Mouse (Mus musculus) erythroblast, adult 5-6 weeks (primary cell): ENCODE data around the gene Smtn. TPM values are rescaled to one million over a fixed set of nuclear protein-coding genes. Genes with fewer than 3 reads are reported as not detected.

Experiments used
- ATAC-seq: replicated peaks from 2 replicates; pipeline ENCODE4 v1.8.0; 2016; ENCODE audit warnings: moderate number of reproducible peaks, mild to moderate bottlenecking, moderate TSS enrichment, inconsistent platforms; ENCODE audit not compliant: poor library complexity, low FRiP score, severe bottlenecking
- total RNA-seq, 2 experiments: library from RNA; stranded (forward) in 1 of 2; stranded (reverse) in 1 of 2; fragments of 150-400 nt in 1 of 2; fragments of 200-764, 138-1000 nt in 1 of 2; gene quantifications; 2 replicates each; pipeline versions ENCODE4 v1.2.3 to v1.2.4; 2015 to 2017; ENCODE audit warnings: low replicate concordance in 2 of 2

Gene Smtn
- total RNA-seq, 2 experiments from 2014 or later = 2.7 to 13.6 TPM

DNA sequence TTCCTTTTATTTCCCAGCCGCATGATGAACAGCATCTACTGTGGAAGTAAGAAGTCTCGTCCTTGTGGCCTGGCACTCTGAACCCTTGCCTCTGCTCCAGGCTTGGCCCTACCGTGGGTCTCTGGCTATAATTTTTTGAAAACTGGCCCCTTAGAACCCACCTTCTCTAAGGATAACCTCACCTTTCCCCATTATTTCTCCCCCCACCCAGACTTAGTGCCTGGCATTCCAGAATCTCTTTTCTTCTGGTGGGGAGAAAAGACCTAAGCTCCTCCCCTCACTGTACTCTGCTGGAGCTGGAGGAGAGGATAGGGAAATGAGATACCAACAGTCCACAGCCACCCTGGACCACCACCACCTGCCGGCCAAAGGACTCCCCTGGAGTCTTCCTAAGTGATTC lies 25.2 kb downstream of the Smtn start:
- no peak for ATAC-seq

- ATAC-seq = peak; percentile 78
Observed at GRCm38 (mm10) chr11:3514529-3515054, 25.8 kb downstream of the Smtn start, which contains the start of gene Selenom. TSS of gene Selenom (plus strand) at chr11:3514684.

- no peak for ATAC-seq
Observed at GRCm38 (mm10) chr11:3513291-3513690, 27.1 kb downstream of the Smtn start.

DNA sequence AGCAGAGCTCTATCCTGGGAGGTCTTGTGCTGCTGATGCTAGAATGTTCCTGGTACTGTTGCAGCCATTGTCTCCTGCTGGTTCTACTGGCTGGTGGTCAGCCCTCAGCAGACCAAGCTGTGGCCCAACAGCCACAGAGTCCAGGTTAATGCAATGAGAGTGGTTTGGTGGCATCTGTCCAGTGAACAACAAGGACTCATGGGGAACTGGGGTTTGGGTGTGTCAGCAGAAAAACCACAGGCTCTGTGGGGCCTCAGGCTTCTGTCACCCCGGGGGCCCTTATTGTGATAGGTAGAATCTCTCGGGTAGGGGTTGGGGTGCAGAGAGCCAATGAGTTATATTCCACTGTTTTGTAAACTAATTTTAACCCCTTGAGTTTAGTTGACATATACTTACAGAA lies 30.1 kb downstream of the Smtn start:
- no peak for ATAC-seq

DNA sequence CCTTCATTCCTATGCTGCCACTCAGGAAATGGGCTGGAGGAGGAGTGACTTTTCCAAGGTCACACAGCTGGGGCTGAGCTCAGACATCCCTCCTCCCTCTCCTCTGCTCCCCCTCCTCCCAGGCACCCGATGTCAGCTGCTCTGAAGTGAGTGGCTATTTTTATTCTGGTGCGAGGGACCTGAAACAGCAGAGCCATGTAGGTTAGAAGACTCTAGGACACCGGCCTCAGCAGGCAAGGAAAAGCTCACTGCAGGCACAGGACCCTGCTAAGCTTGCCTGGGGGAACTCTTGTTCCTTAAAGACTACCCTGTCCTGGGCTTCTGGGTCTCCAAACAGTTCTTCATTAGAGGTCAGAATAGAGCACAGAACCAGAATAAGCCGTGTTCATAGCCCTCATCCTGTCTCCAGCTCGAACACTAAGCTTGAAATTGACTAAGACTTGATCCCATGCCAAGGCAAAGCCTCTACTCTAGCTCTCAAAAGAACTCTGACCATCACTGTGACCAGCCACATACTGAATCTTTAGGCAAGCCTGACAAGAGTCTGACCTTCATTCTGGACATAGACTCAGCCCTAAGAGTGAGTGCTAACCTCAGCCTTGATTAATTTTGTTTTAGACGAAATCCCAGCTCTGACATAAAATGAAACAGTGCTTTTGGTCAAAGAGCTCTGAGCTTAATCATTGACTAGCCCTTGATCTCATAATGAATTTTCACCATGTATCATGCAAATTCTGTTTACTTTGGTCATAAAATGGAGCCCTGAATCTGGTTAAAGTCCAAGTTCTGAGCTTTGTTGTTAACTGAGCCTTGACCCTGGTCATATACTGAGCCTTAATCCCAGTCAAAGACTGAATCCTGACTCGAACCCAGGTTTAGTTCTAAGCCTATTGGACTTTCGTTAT lies 31.0 kb downstream of the Smtn start:
- ATAC-seq = no peak

- ATAC-seq = no peak
Observed at GRCm38 (mm10) chr11:3508226-3508625, 32.2 kb downstream of the Smtn start.

- ATAC-seq = no peak
Observed at GRCm38 (mm10) chr11:3503755-3504693, 36.4 kb downstream of the Smtn start.

DNA sequence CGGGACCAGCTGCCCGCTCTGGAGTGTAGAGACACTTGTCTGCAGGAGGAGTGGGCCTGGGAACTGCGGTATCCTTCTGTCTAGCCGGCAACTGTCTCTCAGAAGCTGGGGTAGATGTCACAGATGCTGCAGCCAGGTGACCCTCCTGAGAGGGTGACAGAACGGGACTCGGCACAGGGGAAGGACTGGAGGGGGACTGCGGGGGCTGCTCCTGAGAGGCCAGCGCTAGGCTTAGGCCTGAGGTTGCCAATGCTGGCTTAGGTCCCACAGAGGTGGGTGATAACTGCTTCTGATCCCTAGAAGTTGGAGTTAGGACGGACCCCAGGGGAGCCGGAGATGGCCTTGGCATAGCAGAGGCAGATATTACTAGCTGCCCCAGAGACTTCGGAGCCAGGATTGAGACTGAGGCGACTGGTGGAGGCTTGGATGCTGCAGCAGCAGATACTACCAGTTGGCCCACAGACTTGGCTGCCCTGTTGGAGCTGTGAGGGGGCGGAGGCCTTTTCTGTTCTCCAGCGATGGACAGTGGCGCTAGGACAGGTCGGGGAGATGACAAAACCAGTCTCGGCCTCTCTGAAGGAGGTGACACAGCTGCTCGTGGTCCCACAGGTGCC lies 37.8 kb downstream of the Smtn start:
- no peak for ATAC-seq

GRCm38 (mm10) chr11:3502057-3502456 lies 38.4 kb downstream of the Smtn start:
- ATAC-seq = no peak

DNA sequence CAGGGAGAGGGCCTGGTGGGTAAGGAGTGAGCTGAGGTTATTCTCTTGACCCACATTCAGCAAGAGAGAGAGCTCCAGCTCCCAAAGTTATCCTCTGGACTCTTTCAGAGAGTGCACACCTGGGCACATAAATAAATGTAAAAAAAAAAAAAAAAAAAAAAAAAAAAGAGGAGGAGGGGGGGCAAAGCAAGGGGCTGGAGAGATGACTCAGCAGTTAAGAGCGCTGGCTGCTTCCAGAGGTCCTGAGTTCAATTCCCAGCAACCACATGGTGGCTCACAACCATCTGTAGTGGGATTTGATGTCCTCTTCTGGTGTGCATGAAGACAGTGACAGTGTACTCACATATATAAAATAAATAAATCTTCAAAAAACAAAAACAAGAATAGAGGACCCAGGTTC lies 43.1 kb downstream of the Smtn start:
- no peak for ATAC-seq

GRCm38 (mm10) chr11:3496756-3497155 lies 43.7 kb downstream of the Smtn start:
- no peak for ATAC-seq

- ATAC-seq = no peak
Observed at GRCm38 (mm10) chr11:3495496-3495895, 44.9 kb downstream of the Smtn start.

- ATAC-seq = no peak
Observed at GRCm38 (mm10) chr11:3494857-3495256, 45.6 kb downstream of the Smtn start.

GRCm38 (mm10) chr11:3492748-3493147 lies 47.7 kb downstream of the Smtn start:
- no peak for ATAC-seq

GRCm38 (mm10) chr11:3489036-3489435 lies 51.4 kb downstream of the Smtn start:
- no peak for ATAC-seq

- no peak for ATAC-seq
Observed at GRCm38 (mm10) chr11:3487952-3488570, 52.4 kb downstream of the Smtn start, which contains the start of gene Pla2g3. TSS of gene Pla2g3 (plus strand) at chr11:3488284.

GRCm38 (mm10) chr11:3486349-3486748 lies 54.1 kb downstream of the Smtn start:
- no peak for ATAC-seq

- no peak for ATAC-seq
Observed at GRCm38 (mm10) chr11:3483980-3484642, 56.3 kb downstream of the Smtn start.

DNA sequence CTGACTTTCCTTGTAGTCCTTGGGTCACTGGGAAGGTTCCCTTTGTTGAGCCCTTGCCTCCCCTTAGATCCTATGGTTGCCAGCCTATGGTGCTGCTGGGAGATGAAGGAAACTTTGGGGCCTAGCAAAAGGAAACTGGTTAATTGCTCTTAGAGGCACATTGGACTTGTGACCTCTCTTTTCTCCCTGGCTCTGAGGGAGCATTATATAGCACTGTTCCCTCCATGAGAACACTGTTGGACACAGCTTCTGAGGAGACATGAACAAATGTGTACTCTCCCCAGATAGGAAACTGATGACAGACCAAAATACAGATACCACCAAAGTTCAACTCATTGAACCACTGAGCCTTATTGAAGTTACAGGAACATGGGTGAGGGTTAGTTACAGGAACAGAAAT lies 64.9 kb downstream of the Smtn start:
- ATAC-seq = no peak
